Mouse (Mus musculus) stomach, postnatal 0 days (tissue): ENCODE results near the gene Peak1.

ENCODE experiments used
- CTCF ChIP-seq: IDR thresholded peaks from 2 replicates; pipeline ENCODE4 v1.5.1; 2016; ENCODE audit warnings: antibody characterized with exemption, low read depth, mild to moderate bottlenecking, moderate library complexity
- EP300 ChIP-seq: optimal IDR thresholded peaks from 2 replicates; pipeline ENCODE3; 2016; ENCODE audit warnings: antibody characterized with exemption

DNA sequence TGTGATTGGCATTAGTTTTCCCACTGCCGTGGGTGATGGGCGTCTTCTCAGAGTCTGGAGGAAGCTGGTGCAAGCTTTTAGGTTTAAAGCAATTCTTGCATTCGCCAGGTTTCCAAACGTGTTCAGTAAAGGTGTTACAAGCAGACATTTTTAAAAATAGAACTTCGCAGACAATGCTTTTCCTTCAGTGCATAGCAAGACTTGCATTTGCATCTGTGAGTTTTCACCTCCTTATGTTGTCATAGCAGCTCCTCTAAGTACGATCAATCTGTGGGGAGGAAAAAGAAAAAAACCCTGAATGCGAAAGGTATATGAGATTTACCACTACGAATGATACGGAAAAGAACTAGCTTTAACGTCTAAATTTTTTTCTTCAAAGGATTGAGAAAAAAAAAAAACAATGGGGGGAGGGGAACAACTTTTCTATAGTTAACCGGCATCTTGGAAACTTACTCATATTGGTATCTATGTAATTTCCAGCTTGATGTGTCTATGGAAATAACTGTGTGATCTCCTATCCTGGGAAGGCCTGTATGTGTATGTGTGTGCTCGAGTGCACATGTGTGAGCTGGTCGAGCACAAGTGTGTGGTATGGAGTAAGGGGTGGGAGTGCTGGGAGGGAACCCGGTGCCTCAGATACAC, 157.3 kb downstream of the Peak1 start:
- no peak for TF ChIP-seq CTCF
- TF ChIP-seq EP300 = no peak
